Mouse (Mus musculus) brain, embryonic 14.5 days (tissue): Measurements from ENCODE around the gene Vps45.

Experiments used
- CTCF ChIP-seq: fragments of 200-500 bp; IDR thresholded peaks from 2 replicates; pipeline ENCODE4 v1.5.1; 2012; ENCODE audit warnings: inconsistent platforms, mild to moderate bottlenecking, moderate library complexity, borderline replicate concordance; ENCODE audit not compliant: insufficient read depth, insufficient read length; ENCODE audit errors: extremely low read depth
- POLR2A ChIP-seq: fragments of 200-500 bp; IDR thresholded peaks from 2 replicates; pipeline ENCODE4 v1.6.1; 2012; ENCODE audit warnings: mild to moderate bottlenecking, inconsistent platforms, borderline replicate concordance; ENCODE audit not compliant: poor library complexity, insufficient read depth, insufficient read length, severe bottlenecking; ENCODE audit errors: extremely low read depth

DNA sequence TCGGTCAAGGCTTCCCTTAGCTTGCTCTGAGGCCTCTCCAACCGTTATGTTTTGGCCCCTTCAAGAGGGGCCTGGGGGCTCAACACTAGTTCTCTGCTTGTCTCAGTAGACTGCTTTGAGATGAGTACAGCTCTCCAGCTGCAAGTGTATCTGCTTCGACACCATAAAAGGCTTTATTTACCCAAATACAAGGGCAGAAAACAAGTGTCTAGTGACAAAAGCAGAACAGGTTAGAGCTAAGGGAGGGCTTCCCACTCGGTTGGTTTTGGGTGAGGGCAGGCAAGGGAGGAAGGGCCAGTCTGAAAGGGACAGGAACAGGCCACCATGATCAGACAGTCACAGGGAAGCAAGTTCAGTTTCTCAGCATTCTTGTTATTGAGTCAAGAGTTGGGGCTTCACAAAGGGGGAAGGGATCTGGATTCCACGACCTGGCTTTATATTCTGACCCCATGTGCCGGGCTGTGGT lies 63.9 kb downstream of the Vps45 start:
- TF ChIP-seq CTCF: no peak
- no peak for TF ChIP-seq POLR2A
